Mouse (Mus musculus) c-Kit-positive CD71-negative TER-119-negative erythroid progenitor cells, embryonic 14.5 days (primary cell): Measurements from ENCODE around the gene Smpd4.

Source experiments
- DNase-seq: peaks from one replicate; pipeline ENCODE4 v3.0.0-alpha.2; 2013; ENCODE audit warnings: low read depth

Smpd4 gene

GRCm38 (mm10) chr16:17638036-17638628 is 19.0 kb downstream of the Smpd4 start:
- no peak for DNase-seq

GRCm38 (mm10) chr16:17639081-17639480 is 19.9 kb downstream of the Smpd4 start:
- DNase-seq = no peak

DNA sequence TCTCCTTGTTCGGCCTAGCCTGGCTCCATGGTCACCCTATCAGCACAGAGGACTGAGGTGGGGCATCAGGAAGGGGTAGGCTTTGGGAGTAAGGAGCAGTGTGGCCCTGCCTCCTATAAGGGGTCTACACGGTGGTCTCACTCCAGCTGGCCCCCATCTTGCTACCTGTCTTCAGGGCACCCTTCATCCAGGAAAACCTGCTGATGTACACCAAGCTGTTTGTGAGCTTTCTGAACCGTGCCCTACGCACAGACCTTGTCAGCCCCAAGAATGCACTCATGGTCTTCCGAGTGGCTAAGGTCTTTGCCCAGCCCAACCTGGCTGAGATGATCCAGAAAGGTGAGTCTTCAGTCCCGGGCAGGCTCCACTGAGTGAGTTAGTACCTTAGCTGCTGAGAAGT is 20.8 kb downstream of the Smpd4 start:
- DNase-seq = no peak

GRCm38 (mm10) chr16:17640706-17641105 is 21.6 kb downstream of the Smpd4 start:
- DNase-seq = no peak

GRCm38 (mm10) chr16:17641301-17641700 is 22.1 kb downstream of the Smpd4 start:
- no peak for DNase-seq

GRCm38 (mm10) chr16:17642311-17642710 is 23.2 kb downstream of the Smpd4 start:
- DNase-seq = no peak

DNA sequence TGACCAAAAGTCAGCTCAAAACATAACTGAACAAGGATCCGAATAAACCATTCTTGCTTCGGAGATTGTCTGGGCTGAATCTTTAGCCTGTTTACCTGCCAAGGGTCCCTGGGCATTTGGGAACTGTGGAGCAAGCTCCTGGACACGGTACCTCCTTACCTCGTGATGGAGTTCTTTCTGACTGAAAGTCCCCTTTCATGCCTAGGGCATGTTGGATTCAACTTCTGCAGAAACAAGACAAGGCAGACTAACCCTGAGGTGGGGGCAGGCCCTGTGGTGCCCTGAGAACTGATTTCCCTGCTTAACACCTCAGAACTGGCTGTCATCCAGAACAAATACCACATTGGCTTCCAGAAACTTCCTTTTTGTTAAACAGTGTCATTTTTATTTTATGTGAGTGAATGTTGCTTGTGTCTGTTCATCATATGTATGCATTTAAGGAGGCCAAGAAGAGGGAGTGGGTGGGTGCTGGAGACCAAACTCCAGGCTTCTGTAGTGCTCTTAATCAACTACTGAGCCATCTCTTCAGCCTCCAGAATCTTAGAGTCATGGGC is 24.4 kb downstream of the Smpd4 start:
- no peak for DNase-seq

GRCm38 (mm10) chr16:17646310-17647114 is 27.4 kb downstream of the Smpd4 start, which contains the start of gene Ccdc74a:
TSS of gene Ccdc74a (plus strand) at chr16:17646470.
- DNase-seq = peak; percentile 54

GRCm38 (mm10) chr16:17647156-17647555 is 28.0 kb downstream of the Smpd4 start:
- DNase-seq = no peak

GRCm38 (mm10) chr16:17647566-17648340 is 28.6 kb downstream of the Smpd4 start:
- no peak for DNase-seq

DNA sequence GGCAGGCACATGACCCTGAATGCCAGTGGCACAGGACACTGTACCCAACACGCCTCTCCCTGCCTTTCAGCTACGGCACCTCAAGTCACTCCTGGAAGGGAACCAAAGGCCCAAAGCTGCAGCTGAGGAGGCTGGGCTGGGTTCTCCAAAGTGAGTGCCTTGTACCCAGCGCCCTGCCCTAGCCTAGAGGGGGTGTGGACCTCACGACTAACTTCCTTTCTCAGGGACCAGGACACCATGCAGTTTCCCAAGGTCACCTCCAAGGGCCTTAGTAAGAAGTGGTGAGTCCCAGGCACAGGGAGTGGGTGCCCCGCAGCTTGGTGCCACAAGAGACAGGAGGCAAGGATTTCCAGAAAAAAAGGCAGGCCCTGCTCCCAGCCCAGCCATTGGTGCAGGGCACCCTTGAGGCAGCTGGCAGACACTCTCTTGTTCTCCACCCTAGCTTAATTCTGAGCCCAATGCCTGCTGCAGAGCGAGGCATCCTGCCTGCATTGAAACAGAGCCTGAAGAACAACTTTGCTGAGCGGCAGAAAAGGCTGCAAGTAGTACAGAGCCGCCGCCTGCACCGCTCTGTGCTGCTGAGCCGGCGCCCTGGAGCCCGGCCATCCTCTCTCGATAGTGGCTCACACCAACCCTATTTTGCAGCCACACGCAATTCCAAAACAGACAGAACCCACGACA is 30.9 kb downstream of the Smpd4 start:
- DNase-seq = no peak

GRCm38 (mm10) chr16:17650711-17651110 is 31.6 kb downstream of the Smpd4 start:
- DNase-seq = no peak

- DNase-seq = no peak
Observed at GRCm38 (mm10) chr16:17652607-17653006, 33.5 kb downstream of the Smpd4 start.

- DNase-seq = no peak
Observed at GRCm38 (mm10) chr16:17653601-17654000, 34.4 kb downstream of the Smpd4 start.

- no peak for DNase-seq
Observed at GRCm38 (mm10) chr16:17654188-17654795, 35.1 kb downstream of the Smpd4 start.

DNA sequence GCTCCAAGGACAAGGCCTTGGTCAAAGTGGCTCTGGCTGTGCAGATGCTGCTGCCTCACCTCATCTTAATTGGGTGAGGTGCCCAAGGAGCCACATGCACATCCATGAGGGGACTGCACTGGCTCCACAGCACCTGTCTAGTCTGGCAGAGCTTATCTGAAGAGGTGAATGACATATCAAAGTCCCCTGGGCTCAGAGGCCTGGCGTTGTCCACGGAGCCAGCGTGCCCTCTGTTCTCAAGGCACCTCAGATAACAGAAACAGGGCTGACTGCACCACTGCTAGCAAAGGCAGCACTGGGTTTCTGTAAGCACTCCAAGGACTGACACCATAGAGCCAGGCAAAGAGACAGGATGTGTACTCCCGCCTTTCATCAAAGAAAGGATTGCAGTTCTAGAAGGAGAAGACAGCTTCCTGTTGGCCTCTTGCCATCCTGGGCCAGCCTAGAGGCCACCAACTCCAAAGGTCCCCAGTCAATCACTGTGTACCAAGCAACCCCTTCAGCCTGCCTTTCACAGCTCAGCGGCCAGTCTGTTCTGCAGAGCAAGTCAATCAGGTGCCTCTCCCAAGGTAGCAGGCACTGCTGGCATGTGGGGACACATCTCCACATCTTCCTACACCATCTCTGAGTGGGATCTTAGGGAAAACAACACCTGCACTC is 37.2 kb downstream of the Smpd4 start:
- no peak for DNase-seq

DNA sequence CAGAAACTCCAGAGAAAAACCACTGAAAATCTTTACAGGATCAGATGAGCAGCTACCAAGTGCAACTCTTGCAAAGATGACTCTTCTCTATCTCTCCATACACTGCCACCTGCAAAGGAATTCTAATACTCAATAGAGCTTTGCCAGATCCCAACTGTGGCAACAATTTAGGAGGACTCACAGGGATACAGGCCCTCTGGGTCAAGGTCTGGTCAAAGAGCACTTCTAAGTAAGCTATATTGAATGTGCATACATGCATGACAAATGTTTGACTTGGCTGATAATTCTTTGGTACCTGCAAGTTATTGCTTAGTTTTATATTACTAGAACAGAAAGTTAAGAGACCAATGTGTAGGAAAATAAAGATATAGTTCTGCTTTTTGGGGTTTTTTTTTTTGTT is 46.4 kb downstream of the Smpd4 start:
- DNase-seq = no peak

GRCm38 (mm10) chr16:17669886-17670285 is 50.7 kb downstream of the Smpd4 start:
- DNase-seq = no peak
